Mouse (Mus musculus): ENCODE results near the gene Cabp5.
"Not testable (repeated sequence)": the region's sequence is repeated elsewhere in the genome, so short reads cannot be mapped to it uniquely, and the experiment has no call there.

DNA sequence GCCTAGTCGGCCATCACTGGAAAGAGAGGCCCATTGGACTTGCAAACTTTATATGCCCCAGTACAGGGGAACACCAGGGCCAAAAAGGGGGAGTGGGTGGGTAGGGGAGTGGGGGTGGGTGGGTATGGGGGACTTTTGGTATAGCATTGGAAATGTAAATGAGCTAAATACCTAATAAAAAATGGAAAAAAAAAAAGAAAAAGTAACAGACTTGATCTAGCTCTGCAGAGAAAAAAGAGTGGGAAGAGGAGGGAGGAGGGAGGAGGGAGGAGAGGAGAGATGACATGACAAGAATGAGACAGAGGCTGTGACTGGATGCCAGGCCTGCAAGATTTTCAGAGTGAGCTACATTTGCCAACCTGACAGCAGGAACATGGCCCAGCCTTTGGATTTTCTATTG lies 52.6 kb downstream of the Cabp5 start, which contains the start of gene Bsph1:
- not testable (repeated sequence) for TF ChIP-seq CTCF (IDR thresholded peaks at IDR 0.05; ENCODE audit: low read depth, low read length); POLR2A (IDR thresholded peaks at IDR 0.05; ENCODE audit: insufficient read depth, low read length); EP300 (IDR thresholded peaks at IDR 0.05; ENCODE audit: insufficient read depth, low read depth, low read length)
